Mouse (Mus musculus): ENCODE data around the gene Fam189b.
"Not testable (repeated sequence)": the region's sequence is repeated elsewhere in the genome, so short reads cannot be mapped to it uniquely, and the experiment has no call there.

Gene Fam189b

DNA sequence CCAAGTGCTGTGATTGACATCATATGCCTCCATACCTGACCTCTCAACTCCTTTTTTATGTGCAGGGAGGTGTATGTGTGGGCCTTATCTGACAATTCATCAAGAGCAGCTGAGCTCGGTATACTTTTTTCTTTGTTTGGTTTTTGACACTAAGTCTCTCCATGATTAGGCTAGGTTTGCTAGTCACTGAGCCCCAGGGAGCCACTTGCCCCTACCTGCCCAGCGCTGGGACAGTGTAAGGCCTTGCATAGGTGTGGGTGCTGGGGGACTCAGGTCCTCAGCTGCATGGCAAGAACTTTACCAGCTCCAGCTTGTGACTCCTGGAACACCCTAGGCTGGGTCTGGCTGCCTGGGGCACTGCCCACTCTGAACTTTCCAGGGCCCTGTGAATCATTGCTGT lies 23.8 kb downstream of the Fam189b start:
- DNase-seq = no peak

- DNase-seq = no peak
Measured at GRCm38 (mm10) chr3:89208075-89208657, 25.2 kb downstream of the Fam189b start.

- DNase-seq = no peak
Measured at GRCm38 (mm10) chr3:89208736-89209135, 25.8 kb downstream of the Fam189b start.

GRCm38 (mm10) chr3:89209731-89210130 lies 26.8 kb downstream of the Fam189b start:
- DNase-seq = no peak

DNA sequence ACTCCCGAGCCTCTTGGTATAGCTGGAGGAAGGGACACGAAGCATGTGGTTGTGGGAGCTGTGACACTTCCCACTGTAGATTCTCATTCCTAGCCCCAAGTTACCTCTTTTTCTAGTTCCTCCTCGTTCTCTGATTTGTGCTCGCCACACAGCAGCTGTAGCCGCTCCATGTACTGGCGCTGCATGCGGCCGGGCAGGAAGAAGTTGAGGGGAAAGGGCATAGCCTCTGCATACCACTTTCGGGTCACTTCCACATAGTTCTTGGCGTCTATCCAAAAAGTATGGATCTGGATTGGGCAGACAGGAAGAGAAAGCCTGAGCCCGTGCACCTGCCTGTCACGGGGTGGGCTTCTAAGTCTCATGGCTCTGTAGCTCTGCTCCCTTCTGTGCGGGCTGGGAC lies 27.2 kb downstream of the Fam189b start:
- no peak for DNase-seq

- no peak for DNase-seq
Measured at GRCm38 (mm10) chr3:89210731-89211130, 27.8 kb downstream of the Fam189b start.

- DNase-seq = peak; percentile 96
Measured at GRCm38 (mm10) chr3:89213803-89214530, 31.0 kb downstream of the Fam189b start.

GRCm38 (mm10) chr3:89214681-89215411 lies 31.9 kb downstream of the Fam189b start, which contains the start of gene Thbs3:
TSS of gene Thbs3 (plus strand) at chr3:89215180.
- DNase-seq = peak in 1 of 2 experiments; percentile 26

DNA sequence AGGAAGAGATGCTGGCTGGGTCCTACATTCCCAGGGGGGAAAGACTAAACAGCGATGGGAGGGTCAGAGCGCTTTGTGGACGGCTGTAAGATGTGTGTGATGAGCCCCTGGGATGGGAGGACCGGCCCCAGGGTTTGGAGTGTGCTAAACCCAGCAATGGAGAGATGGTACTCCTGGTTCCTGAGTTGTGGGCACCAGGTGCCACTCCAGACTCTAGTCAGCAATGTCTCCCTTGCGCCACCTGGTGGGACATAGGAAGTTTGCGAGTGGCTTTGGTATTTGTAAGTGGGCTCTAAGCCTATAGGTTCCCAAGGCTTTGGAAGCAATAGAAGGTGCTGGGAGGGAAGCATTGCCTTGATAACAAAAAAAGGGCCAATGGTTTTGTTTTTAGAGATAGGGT lies 32.9 kb downstream of the Fam189b start:
- peak; percentile 90 to 92 for DNase-seq

- DNase-seq = not testable (repeated sequence)
Measured at GRCm38 (mm10) chr3:89216407-89216806, 33.5 kb downstream of the Fam189b start.

- no peak for DNase-seq
Measured at GRCm38 (mm10) chr3:89218271-89218670, 35.3 kb downstream of the Fam189b start.

GRCm38 (mm10) chr3:89219546-89219945 lies 36.6 kb downstream of the Fam189b start:
- DNase-seq = no peak

DNA sequence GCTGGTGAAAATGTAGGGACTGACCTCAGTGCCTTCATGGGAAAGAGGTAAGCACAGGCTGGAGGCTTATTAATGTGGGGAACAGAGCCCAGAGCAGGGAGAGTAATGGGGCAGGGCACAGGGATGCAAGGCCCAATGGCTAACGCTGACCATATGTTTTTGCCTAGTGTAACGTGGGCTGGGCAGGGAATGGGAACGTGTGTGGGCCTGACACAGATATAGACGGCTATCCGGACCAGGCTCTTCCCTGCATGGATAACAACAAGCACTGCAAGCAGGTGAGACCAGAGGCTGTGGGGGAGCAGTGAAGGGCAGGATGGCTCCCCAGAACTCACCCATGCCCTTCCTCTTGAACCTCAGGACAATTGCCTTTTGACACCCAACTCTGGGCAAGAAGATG lies 38.2 kb downstream of the Fam189b start:
- no peak for DNase-seq

- DNase-seq = no peak
Measured at GRCm38 (mm10) chr3:89224796-89225195, 41.9 kb downstream of the Fam189b start.

GRCm38 (mm10) chr3:89225321-89225815 lies 42.4 kb downstream of the Fam189b start:
- DNase-seq = no peak

- no peak for DNase-seq
Measured at GRCm38 (mm10) chr3:89225918-89226317, 43.0 kb downstream of the Fam189b start.

GRCm38 (mm10) chr3:89226361-89226760 lies 43.4 kb downstream of the Fam189b start:
- no peak for DNase-seq

- DNase-seq = no peak
Measured at GRCm38 (mm10) chr3:89226900-89227299, 44.0 kb downstream of the Fam189b start, which contains the start of gene Mtx1. TSS of gene Mtx1 (minus strand) at chr3:89227088.

- DNase-seq = peak; percentile 64
Measured at GRCm38 (mm10) chr3:89227307-89228179, 44.6 kb downstream of the Fam189b start.

GRCm38 (mm10) chr3:89228180-89228549 lies 45.2 kb downstream of the Fam189b start:
- peak; percentile 91 for DNase-seq

GRCm38 (mm10) chr3:89228836-89229235 lies 45.9 kb downstream of the Fam189b start, which contains the start of gene Muc1:
TSS of gene Muc1 (plus strand) at chr3:89229057.
- DNase-seq = no peak

DNA sequence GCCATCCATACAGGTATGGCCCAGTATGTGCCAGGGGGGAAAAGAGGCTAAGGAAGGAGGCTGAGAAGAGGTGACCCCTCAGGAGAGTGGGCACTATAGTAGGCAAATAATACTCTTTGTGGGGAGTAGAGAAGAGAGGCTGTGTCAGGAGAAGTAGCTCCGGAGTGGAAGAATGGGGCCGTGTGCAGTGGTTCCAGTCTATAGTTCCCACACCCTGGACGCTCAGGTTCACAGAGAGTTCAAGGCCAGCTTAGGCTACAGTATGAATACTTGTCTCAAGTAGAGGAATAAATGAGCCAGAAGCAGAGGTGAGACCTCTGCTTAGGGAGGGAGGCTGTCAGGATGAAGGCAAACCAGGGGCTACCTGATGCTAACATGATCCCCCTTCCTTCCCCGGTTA lies 46.3 kb downstream of the Fam189b start:
- DNase-seq = no peak

DNA sequence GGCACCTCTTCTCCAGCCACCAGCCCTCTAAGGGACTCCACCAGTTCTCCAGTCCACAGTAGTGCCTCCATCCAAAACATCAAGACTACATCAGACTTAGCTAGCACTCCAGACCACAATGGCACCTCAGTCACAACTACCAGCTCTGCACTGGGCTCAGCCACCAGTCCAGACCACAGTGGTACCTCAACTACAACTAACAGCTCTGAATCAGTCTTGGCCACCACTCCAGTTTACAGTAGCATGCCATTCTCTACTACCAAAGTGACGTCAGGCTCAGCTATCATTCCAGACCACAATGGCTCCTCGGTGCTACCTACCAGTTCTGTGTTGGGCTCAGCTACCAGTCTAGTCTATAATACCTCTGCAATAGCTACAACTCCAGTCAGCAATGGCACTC lies 47.6 kb downstream of the Fam189b start:
- DNase-seq = no peak
